Mouse (Mus musculus): ENCODE data around the gene Hps5. TPM values are rescaled to one million over a fixed set of nuclear protein-coding genes. Genes with fewer than 3 reads are reported as not detected.
A peak's percentile ranks its signal among the peaks of the same experiment; 100 is the strongest.
"Not testable (repeated sequence)": the region's sequence is repeated elsewhere in the genome, so short reads cannot be mapped to it uniquely, and the experiment has no call there.

The Hps5 gene
- total RNA-seq (2021), result 10 to 100 TPM; 11.4 to 13.7 TPM
- long read RNA-seq, experiment 1, partial matches to known transcripts, result 0 of 5 reads
- long read RNA-seq, experiment 1, other reads (novel, unspliced or antisense), result 5 of 5 reads
- long read RNA-seq, experiment 2, partial matches to known transcripts, result 2 of 7 reads
- long read RNA-seq, experiment 2, other reads (novel, unspliced or antisense), result 5 of 7 reads

DNA sequence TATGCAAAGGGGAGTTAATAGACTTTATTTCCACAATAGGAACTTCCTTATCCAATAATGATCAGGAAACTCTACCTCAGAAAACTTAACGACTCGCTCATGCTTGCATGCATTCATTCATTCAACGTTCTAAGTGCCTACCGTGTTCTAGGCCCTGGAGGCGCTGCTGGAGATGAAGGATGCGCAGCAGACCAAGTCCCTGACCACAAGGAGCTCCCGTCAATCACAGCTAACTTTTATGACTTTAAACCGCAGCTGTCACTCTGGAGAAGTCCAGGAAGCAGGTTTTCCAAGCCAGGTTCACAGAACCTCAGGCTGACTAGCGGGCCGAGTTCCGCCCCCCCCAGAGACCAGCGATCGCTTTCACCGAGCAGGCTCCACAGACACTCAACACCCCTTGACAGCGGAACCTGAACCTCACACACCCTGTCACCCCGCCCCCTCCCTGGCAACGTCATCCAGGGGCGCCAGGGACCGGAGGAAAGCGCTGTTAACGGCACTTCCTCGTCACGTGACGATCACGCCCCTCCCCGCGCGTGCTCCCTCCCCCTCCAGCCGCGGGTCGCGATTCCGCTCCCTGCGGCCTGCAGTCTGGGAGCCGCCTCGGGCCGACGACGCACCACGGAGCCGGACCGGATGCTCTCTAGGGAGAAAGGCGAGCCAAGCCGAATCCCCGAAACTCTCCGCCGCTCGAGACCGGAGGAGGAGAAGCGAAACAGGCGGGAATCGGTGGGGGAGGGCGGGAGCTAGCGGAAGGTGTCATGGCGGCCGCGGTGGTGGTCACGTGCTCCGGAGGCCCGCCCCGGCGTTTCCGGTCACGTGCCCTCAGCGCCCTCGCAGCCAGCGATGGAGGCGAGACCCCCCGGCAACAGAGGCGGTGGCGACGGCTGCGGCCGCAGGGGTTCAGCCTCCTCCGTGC lies at the start of gene Hps5, which contains the start of gene Gtf2h1:
Hps5 (minus strand) TSS at position 778 of the 919 bp plus-strand sequence.
Gtf2h1 (plus strand) TSS at position 817 of the 919 bp plus-strand sequence.
- intact Hi-C loops (cut with DNase I), result no loop called here

DNA sequence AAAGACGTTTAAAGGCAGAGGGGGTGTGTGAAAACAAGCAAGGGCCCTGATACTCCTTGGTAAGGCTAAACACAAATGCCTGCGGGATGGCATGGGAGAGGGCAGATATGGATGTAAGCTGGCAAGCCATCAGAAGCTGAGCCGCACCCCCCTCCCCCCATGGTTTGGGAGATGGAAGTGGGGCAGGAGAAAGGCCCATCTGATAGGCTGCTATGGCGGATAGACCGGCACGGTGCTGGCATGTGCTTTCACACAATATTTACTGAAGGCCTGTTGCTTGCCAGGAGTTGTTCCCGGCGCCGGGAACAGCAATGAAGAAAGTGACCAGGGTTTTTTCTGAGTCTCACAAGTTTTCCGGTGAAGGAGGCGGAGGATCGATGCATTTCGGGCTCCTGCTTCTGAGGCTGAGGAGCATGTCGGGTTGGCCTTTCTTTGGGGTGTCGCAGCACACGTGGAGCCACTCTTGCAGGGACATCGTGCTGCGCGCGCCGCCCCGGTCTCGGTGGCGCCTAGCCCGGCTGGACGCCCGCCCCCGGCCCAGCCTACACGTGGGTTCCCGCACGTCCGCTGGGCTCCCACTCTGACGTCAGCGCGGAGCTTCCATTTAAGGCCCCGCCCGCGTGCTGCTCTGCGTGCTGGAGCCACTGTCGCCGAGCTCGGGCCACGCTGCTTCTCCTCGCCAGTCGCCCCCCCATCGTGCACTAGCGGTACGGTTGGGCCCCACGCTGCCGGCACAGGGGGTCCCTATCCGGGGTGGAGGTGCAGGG lies 49.5 kb upstream of the Hps5 start:
- intact Hi-C loops (cut with DNase I), result no loop called here
- peak; percentile 92 to 96 for DNase-seq (ENCODE audit: low spot score in 2 of 2)

More for the DNA sequence above, at the start of gene Hps5, which contains the start of gene Gtf2h1:
- DNase-seq (ENCODE audit: low spot score in 2 of 2), result peak; percentile 95 to 97

DNA sequence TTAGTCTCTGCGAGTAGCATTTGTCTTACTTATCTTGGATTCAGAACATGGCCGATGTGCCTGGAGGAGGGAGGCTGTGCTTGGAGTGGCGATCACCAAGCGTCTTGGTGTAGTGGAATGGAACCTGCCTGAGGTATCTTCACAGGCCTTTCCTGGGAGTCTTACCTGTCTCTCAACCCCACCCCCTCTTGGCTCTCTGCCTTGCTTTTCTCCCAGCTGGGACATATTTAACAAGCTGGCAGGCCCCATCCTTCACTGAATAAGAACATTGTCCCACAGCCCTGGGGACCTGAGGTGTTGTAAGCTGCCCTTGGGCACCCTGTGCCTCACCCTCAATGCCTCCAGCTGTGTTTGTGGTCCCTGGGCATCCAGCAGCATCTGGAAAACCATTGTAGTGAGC lies 47.7 kb upstream of the Hps5 start:
- no peak for DNase-seq (ENCODE audit: low spot score in 2 of 2)
- intact Hi-C loops (cut with DNase I), result no loop called here

DNA sequence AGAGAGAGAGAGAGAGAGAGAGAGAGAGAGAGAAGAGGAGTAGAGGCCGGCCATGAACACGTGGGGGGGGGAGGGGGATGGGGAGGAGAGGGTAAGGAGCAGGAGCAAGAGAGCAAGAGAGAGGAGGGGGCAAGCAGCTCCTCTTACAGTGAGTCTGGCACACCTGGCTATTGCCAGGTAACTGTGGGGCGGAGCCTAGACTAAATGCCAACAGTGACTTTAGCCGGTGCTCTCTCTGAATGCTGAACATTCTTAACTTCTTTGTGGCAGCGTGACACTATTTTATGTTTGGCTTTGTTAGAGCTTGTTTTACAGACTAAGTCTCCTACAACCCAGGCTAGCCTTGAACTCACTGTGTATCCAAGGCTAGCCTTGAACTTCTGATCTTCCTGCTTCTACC lies 46.4 kb upstream of the Hps5 start:
- intact Hi-C loops (cut with DNase I), result no loop called here
- DNase-seq (ENCODE audit: low spot score in 2 of 2), result no peak

DNA sequence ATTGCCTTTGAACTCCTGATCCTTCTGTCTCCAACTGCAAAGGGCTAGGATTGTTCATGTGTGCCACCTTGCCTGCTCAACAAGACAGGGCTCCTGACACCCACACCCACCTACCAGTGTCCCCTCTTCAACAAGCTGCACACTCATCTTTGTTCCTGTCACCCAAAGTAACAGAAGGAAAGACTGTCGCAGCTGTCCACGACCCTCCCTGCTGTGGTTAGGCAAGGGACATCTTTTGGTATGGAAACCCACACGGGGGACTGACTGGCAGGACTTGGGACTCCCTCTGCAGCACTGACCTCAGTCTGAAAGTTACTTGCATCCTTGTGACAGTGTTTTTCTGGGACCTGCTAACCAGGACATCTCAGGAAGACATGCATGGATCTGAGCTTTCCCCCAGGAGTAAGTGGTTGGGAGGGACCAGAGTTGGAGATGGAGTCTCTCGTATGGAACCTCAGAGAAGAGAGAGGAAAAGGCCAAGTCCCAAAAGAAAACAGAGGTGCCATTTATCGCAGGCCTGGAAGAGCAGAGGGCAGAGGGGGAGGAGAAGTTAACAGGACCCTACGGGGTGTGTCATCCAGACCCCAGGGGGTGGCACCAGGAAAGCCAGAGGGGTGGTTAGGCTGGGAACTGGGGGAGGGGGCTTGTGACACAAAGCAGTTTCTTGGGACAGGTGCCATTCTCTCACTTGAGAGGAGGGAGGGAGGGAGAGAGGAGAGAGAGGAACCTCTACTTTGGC lies 45.1 kb upstream of the Hps5 start, which contains the start of gene Ldha:
Ldha (plus strand) TSS at position 689 of the 739 bp plus-strand sequence.
- no peak for DNase-seq (ENCODE audit: low spot score in 2 of 2)
- intact Hi-C loops (cut with DNase I), result no loop called here

DNA sequence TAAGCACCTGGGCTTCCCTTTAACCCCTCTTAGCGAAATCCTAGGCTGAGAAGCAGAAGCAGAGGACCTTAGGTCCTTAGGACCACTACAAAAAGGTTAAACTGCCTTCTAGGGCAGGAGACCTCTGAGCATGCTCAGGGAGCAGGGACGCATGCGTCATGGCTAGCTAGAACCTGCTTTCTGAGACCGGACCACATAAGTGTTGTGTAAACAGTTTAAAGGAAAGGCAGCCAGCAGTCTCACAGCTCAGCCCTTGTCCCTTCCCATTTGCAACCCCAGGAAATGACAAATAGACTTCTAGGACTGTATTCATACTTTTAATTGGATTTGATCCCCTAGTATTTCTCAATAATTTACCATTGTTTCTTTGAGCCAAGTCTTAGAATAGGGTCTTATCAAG lies 44.5 kb upstream of the Hps5 start:
- intact Hi-C loops (cut with DNase I), result no loop called here
- DNase-seq (ENCODE audit: low spot score in 2 of 2), result no peak

DNA sequence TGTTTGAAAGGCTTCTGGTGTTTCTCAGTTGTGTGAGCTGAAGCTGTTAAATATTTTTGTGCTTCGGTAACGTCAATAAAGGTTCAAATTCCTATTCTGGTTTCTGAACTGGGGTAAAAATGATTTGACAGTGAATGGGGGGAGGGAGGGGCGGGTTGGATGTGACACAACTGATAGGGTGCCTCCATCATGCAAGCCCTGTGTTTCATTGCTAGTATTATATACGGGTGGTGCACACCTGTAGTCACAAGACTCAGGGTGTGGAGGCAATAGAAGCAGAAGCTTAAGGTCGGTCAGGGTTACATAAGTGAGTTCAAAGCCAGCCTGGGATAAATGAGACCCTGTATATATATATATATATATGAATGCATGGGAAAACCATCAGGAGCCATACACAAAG lies 44.0 kb upstream of the Hps5 start:
- intact Hi-C loops (cut with DNase I), result no loop called here
- DNase-seq (ENCODE audit: low spot score in 2 of 2), result no peak

DNA sequence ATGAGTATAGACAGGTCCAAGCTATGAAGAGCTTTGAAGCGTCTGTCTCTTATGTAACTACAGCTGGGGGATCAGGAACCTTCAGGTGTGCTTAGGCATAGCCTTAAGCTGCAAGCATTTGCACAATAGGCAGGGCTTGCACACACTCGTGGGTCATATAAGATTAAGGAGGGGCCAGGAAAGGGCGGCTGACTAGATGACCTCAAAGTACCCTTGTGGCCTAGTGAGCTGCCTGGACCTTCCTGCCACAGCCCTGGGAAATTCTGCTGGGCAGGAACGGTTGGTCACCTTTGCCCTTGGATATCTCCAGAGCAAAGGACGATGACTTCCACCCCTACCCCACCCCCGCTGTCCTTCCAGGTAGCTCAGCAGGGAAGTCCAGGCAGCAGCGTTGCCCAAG lies 43.6 kb upstream of the Hps5 start:
- intact Hi-C loops (cut with DNase I), result no loop called here
- no peak for DNase-seq (ENCODE audit: low spot score in 2 of 2)

DNA sequence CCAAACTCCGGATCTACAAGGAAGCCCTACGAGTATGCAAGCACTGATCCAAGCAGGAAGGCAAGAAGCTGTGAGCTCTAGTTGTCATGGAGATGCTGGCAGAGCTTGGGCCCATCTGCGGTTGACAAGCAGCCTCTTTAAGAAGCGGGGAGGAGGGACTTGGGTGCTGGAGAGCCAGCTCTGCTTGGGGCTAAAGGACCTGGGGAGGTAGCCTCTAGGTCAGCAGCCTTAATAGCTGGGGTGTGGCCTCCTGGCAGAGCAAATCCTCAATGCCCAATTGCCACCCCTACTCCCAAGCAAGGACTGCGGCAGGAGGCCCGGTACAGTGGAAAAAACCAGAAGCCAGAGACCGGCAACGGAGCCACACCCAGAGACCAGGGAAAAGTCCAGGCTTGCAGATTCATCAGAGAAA lies 43.0 kb upstream of the Hps5 start:
- intact Hi-C loops (cut with DNase I), result no loop called here
- DNase-seq (ENCODE audit: low spot score in 2 of 2), result peak; percentile 83 to 93

DNA sequence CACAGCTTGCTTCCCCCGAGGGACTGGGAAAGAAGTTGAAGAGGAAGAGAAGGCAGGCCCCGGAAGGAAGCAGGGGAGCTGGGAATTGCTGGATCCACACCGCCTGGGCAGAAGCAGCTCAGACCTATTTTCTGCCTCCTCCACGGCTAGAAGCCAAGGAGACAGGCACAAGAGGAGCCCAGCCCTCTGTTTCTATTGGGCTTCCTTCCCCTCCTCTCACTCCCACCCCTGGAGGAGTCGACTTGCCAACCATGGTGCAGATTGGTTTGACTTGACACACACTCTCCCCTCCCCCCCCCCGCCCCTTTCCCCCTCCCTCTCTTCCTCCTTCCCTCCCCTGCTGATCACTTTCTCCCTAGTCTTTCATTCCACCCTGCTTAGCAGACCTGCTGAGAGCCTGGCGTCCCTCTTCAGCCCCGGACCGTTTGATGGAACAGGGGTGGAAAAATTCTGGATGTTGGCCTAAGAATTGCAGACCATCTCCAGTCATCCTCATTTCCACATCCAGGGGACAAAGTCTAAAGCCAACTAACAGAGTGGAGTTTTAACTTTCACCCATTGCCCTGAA lies 42.3 kb upstream of the Hps5 start:
- intact Hi-C loops (cut with DNase I), result no loop called here
- DNase-seq (ENCODE audit: low spot score in 2 of 2), result peak; percentile 49 to 54

DNA sequence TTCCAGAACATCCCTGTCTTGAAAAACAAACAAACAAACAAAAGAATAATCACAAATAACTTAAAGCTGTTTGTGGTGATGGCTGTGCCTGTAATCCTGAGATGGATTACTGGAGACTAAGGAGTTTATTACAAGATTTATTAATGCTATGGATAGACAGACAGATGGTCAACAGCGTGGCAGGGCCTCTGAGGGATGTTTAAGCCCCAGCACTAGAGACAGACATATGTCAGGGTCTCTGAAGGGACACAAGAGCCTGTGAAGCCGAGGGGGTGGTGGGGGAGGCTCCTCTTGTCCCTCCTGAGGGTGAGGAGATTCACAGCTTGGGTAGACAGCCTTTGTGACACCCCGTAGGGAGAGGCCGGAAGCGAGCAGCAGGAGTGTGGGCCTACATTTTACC lies 41.2 kb upstream of the Hps5 start:
- intact Hi-C loops (cut with DNase I), result no loop called here
- no peak for DNase-seq (ENCODE audit: low spot score in 2 of 2)

DNA sequence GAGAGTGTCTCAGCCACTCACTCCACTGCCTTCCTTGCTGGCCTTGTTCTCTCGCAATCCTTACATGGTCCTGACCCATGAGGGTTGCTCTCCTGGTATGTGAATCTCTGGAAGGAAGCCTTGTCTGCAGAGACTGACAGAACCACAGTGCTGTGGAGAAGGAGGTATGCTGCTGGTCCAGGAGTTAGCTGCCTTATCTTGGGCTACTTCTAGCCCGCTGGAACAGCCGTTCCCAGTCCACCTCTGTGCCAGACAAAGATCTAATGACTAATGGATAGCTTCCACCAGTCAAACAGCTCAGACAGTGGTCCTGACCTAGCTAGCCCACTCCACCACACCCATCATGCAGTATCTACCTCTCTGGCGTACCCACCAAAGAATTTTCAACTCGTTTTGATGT lies 40.5 kb upstream of the Hps5 start:
- intact Hi-C loops (cut with DNase I), result no loop called here
- DNase-seq (ENCODE audit: low spot score in 2 of 2), result no peak

DNA sequence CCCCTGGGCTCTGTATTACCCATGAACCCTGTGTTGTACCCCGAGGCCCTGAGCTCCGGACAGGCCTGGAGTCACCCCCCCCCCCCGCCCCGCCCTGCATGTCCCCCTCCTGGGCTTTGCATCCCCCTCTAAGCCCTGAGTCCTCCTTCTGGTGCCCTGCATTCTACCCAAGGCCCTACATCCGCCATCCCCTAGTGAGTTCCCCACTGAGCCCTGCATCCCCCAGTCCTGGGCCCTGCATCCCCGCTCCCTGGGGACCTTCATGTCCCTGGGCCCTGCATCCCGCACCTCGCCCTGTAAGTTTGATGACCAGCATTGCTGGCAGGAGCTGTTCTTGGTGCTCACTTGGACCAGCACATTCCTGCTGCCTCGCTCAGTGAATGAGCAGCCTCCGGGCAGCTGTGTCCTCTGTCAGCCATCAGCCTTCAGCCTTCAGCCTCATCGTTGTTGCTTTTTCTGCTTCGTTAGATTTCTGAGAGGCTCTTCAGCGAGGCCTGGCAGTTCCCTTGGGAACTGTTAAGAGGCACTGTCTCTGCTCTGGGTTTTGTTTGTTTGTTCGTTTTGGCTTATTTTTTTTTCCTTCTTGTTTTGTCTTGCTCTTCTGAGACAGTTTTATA lies 39.2 kb upstream of the Hps5 start:
- no peak for DNase-seq (ENCODE audit: low spot score in 2 of 2)
- intact Hi-C loops (cut with DNase I), result no loop called here

DNA sequence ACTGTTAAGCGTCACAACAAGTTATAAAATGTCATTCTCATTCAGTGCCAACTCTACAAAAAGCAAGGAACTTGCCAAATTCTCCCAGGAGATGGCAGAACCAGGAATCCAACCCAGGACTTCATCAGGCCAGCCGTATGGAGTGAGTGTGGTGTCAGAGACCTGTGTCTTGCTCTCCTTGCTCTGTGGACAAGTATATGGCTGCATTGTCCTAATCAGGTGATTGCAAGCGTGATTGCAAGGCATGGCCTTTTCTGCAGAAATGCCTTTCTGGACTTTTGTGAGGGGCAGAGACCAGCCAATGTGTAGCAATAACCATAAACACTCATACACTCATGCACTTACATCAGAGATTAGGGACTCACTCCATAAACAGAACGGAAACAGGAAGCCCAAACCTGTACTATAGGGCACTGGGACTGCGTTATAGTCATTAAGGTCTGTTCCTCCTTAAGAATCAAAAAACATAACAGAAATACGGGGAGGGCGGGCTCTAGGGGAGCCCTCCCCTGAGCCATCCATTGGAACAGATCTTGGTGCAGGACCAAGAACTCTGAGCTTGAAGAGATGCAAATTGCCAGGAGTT lies 37.9 kb upstream of the Hps5 start:
- intact Hi-C loops (cut with DNase I), result no loop called here
- no peak for DNase-seq (ENCODE audit: low spot score in 2 of 2)

DNA sequence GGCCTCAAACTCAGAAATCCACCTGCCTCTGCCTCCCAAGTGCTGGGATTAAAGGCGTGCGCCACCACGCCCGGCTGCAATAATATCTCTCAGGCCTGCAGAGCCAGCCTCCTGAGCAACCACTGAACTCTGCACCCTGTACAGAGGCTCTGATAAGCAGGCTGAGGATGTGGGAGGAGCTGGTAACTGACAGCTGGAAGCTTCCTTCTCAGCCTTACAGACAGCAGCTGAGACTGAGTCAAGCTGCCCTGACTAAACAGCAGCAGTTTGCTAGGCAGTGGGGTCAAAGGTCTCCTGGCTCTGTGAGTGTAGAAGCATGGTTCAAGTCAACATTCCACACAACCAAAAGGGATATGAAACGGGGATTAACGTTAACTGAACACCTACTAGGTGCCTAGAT lies 37.4 kb upstream of the Hps5 start:
- no peak for DNase-seq (ENCODE audit: low spot score in 2 of 2)
- intact Hi-C loops (cut with DNase I), result no loop called here

DNA sequence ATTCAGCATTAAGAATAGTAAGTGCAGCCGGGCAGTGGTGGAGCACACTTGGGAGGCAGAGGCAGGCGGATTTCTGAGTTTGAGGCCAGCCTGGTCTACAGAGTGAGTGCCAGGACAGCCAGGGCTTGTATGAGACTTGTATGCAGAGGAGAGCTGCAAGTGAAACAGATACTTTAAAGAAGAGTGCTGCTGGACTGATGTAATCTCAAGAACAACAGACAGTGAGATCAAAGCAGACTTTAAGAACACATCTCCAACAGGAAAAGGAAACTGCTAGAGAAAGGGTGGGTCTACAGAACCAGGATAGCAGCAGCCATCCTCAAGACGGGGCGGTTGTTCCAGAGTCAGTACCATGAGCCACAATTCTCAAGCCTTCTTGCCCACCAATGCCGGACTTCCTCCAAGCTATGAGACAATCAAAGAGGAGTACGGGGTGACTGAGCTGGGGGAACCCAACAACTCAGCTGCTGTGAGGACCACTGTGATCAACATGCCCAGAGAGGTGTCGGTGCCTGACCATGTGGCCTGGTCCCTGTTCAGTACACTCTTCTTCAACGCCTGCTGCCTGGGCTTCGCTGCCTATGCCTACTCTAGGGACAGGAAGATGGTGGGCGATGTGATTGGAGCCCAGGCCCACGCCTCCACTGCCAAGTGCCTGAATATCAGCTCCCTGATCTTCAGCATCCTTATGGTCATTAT lies 36.4 kb upstream of the Hps5 start:
- DNase-seq (ENCODE audit: low spot score in 2 of 2); intact Hi-C loops (cut with DNase I): not testable (repeated sequence)

DNA sequence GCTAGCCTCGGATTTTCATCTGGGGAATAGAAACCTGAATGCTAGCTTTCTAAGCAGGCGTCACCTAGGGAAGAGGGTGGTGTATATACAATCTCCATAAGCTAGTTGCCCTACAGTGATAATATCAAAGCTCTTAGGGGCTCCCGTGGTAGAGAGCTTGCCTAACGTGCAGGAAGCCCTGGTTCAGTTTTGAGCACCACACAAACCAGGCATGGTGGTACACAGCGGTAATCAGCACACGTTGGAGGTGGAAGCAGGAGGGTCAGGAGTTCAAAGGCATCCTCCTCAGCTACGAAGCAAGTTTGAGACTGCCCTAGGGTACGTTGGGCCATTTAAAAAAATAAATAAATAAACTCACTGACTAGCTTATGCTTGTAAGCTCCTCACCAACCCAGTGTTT lies 35.8 kb upstream of the Hps5 start:
- DNase-seq (ENCODE audit: low spot score in 2 of 2), result no peak
- intact Hi-C loops (cut with DNase I), result no loop called here
